Mouse (Mus musculus) intestine, embryonic 14.5 days (tissue): ENCODE data around the gene Adcy9. TPM values are rescaled to one million over a fixed set of nuclear protein-coding genes. Genes with fewer than 3 reads are reported as not detected.

Experiments used
- ATAC-seq: fragments of 200-750 bp; cut with Nextera tagmentation; replicated peaks from 2 replicates; pipeline ENCODE4 v1.8.0; 2017; ENCODE audit warnings: low read depth, moderate number of reproducible peaks, moderate TSS enrichment, moderate library complexity; ENCODE audit not compliant: low FRiP score, low TSS enrichment
- DNase-seq: peaks from one replicate; pipeline ENCODE4 v3.0.0-alpha.2; 2018; ENCODE audit warnings: low spot score
- H3K27ac ChIP-seq: fragments of 300-500 bp; sonication (generic); 2 replicates; pipeline ENCODE4 v1.5.1; 2014; ENCODE audit warnings: low read depth, mild to moderate bottlenecking, control low read depth
- H3K27me3 ChIP-seq: fragments of 300-500 bp; sonication (generic); replicated peaks from 2 replicates; pipeline ENCODE4 v1.6.1; 2014; ENCODE audit warnings: low read length, control low read depth; ENCODE audit not compliant: control insufficient read depth, insufficient read depth
- H3K36me3 ChIP-seq: fragments of 300-500 bp; sonication (generic); 2 replicates; pipeline ENCODE4 v1.6.1; 2014; ENCODE audit warnings: low read length, control low read depth; ENCODE audit not compliant: control insufficient read depth, insufficient read depth
- H3K4me1 ChIP-seq: fragments of 300-500 bp; sonication (generic); replicated peaks from 2 replicates; pipeline ENCODE4 v1.6.1; 2014; ENCODE audit warnings: low read length, control low read depth, mixed read lengths; ENCODE audit not compliant: control insufficient read depth, insufficient read depth
- H3K4me2 ChIP-seq: fragments of 300-500 bp; sonication (generic); 2 replicates; pipeline ENCODE4 v1.6.1; 2014; ENCODE audit warnings: low read length
- H3K4me3 ChIP-seq: fragments of 300-500 bp; sonication (generic); 2 replicates; pipeline ENCODE4 v1.5.1; 2014; ENCODE audit warnings: low read depth, low read length, control low read depth, mixed read lengths
- H3K9ac ChIP-seq: fragments of 300-500 bp; sonication (generic); 2 replicates; pipeline ENCODE4 v1.6.1; 2014; ENCODE audit warnings: mild to moderate bottlenecking, low read length
- H3K9me3 ChIP-seq: fragments of 300-500 bp; sonication (generic); 2 replicates; pipeline ENCODE4 v1.6.1; 2016; ENCODE audit warnings: low read length, control low read depth; ENCODE audit not compliant: control insufficient read depth
- WGBS: fragments of 180-500 bp; shearing (Covaris S2); extraction: QIAGEN DNeasy Blood & Tissue Kit; methylation state at CpG from one replicate; pipeline ENCODE4 v1.1.7; 2014; 5-methylcytosine and 5-hydroxymethylcytosine counted together
- polyA plus RNA-seq: library from polyadenylated mRNA; unstranded; fragments of >200 nt; fragmentation: Nextera tagmentation; extraction: Ambion mirVana; gene quantifications from 2 replicates; pipeline ENCODE4 v1.2.1, GENCODE M21; 2014

The Adcy9 gene
- polyA plus RNA-seq, 1 experiment from 2014 or later: 1.6 TPM

DNA sequence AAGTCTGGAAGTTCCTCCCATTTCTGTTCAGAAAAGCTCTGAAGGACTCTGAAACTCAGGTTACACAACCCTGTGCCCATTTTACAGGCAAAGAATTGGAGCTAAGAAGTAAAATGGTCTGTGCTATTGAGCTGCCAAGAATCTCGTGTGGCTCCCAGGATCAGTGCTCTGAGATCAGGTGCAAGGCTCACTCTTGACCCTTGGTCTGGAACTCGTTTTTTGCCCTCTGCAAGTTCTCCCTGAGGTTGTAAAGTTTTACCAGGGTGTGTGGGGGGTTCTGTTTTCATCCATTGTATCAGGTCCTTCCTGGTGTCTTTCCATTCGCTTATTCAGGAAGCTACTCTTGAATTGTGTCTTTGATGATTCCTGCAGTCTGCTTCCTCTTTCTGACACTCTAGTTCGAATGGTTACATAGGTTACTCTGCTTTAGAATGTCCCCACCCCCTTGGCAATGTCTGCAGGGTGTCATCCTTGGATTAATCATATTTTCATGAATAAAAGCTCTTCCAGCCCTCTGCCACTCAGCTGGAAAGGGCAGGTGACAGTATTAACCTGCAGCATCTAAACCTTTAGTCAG is 5.4 kb upstream of the Adcy9 start:
- ATAC-seq: no peak
- H3K9ac ChIP-seq: no peak overlapping the region
- no peaks in the 10 kb centered on the region; the same call in 1 of the 2 replicates for H3K27me3 ChIP-seq

DNA sequence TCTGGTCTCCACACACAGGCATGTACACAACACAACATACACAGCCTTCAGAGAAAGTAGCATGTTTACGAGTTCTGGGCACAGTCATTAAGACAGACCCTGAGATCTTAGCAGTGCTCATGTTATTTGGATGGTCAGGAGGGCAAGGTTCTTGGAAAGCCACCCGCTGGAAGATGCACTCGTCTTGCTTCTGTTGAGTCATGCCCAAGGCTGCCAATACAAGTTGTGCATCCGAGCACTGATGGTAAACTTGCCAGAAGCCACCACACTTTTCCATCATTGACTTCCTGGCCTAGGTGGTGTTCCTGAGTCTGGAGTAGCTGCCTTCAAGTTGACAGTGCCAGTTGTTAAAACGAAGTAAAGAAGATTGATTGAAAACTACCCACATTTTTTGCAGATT is 3.3 kb upstream of the Adcy9 start:
- ATAC-seq: no peak
- Histone ChIP-seq H3K27me3 (no peaks in the 10 kb centered on the region; the same call in 1 of the 2 replicates), H3K27ac (no peak overlapping the region), H3K9ac (no peak overlapping the region), H3K4me2 (no peak overlapping the region), H3K4me3 (no peak overlapping the region), H3K4me1 (peaks cover 3% of the 10 kb centered on the region; the same call in 1 of the 2 replicates), H3K36me3 (no peaks in the 10 kb centered on the region), H3K9me3 (no peaks in the 10 kb centered on the region)
- DNase-seq: no peak
- 76% methylated on average over 5 of the region's 5 CpGs for WGBS

More for the DNA sequence above, 5.4 kb upstream of the Adcy9 start:
- no peak overlapping the region for H3K4me3 ChIP-seq
- no peak overlapping the region for H3K4me2 ChIP-seq
- no peak for DNase-seq
- no peaks in the 10 kb centered on the region for H3K9me3 ChIP-seq
- H3K27ac ChIP-seq: no peak overlapping the region
- no peaks in the 10 kb centered on the region for H3K36me3 ChIP-seq
- H3K4me1 ChIP-seq: no peaks in the 10 kb centered on the region
- 44% methylated on average over 4 of the region's 4 CpGs for WGBS

DNA sequence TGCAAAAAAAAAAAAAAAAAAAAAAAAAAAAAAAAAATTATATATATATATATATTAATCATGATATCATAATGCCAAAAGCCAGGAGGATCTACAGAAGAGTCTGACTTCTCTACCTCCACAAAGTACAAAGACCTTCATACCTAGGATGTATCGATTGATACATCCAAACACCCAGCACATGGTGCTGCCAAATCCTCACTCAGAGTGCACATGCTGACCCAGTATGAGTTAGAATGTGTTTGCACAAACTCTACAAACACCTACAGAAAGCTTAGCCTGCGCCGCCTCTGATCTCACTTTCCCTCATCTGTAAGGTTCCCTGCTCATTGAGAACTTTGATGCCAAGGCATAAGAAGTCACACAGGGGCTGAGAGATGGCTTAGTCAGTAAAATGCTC is 2.7 kb upstream of the Adcy9 start:
- peaks cover 5% of the 10 kb centered on the region for H3K27me3 ChIP-seq
- H3K36me3 ChIP-seq: no peaks in the 10 kb centered on the region
- no peak overlapping the region for H3K27ac ChIP-seq
- no peak for ATAC-seq
- H3K4me2 ChIP-seq: no peak overlapping the region
- 80% methylated on average over 3 of the region's 3 CpGs for WGBS
- H3K9ac ChIP-seq: no peak overlapping the region
- peaks cover 5% of the 10 kb centered on the region; the same call in 1 of the 2 replicates for H3K4me1 ChIP-seq
- no peak for DNase-seq
- H3K9me3 ChIP-seq: no peaks in the 10 kb centered on the region
- H3K4me3 ChIP-seq: no peak overlapping the region

DNA sequence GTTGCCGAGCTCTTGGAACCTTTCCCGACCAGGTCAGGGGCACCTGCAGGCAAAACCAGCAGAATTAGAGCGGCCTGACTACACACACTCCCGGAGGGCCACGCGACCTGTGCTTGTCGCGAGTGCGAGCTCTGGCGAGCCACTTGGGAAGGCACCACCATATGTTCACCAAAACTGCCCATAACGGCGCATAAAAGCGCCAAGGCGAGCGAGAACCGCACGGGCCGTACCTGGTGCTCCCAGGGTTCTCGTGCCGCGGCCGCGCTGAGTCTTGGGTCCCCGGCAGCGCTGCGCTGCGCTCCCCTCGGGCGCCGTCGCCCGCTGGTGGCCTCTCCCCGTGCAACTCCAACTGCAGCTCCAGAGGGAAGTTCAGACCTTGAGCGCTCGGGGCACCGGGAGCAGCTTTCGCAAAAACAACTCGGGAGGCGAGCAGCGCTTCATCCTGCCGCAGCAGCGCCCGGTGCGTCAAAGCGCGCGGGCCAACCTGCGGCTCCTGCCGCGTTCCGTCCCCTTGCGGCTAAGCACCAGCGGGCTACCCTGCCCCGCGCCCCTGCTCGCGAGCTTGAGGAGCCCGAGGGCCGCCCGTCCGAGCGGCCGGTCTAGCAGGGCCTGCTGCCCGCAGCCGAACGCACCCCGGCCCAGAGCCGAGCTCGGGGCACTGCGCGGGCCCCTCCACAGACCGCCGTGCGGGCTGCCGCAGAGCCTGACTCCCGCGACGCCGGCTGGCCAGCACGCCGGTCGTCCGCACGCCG is 576 bp downstream of the Adcy9 start:
- H3K9ac ChIP-seq: peak overlapping the region; percentile 62
- ATAC-seq (peak; percentile 82), DNase-seq (peak; percentile 83)
- peak overlapping the region; percentile 74 for H3K27ac ChIP-seq
- peak overlapping the region; percentile 64 for H3K4me3 ChIP-seq
- peaks cover 5% of the 10 kb centered on the region; the same call in 1 of the 2 replicates for H3K4me1 ChIP-seq
- H3K4me2 ChIP-seq: peak overlapping the region; percentile 82
- H3K9me3 ChIP-seq: no peaks in the 10 kb centered on the region
- under 1% methylated on average over 73 of the region's 85 CpGs for WGBS
- peaks cover 5% of the 10 kb centered on the region for H3K27me3 ChIP-seq
- H3K36me3 ChIP-seq: no peaks in the 10 kb centered on the region

DNA sequence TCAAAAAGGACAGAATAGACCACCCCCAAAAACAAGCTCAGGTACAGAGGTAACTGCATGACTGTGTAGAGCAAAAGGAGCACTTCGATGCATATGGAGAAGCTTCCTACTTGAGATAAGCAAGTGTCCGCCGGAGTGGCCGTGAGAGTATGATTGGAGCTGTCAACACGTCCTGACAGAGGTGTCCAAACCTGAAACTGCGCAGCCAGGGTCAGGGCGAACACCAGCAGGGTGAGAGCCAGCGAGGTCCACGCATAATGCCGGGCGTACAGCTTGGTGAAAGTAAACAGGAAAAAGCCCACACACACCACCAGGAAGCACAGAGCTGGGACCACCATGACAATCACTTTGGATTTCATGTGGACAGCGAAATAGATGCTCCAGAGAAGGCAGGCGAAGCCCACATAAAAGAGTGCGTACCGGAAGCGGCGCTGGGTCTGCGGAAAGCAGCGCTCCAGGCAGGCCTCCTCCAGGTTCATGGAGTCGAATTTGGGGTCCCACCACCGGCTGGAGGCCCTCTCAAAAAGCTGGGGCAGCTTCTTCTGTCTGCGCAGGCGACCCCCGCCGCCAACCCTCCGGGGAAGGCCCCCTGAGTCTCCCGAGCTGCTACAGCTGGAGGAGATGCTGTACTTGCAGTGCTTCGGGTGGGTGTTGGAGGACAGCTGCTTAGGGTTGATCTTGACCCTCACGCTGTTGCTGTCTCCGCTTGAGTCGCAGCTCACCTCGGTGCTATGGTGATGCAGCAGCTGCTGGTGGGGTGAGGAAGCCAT is 1.3 kb downstream of the Adcy9 start:
- WGBS: 14% methylated on average over 32 of the region's 32 CpGs
- no peaks in the 10 kb centered on the region for H3K36me3 ChIP-seq
- H3K4me2 ChIP-seq: peak overlapping the region; percentile 82
- peak overlapping the region; percentile 64 for H3K4me3 ChIP-seq
- H3K9ac ChIP-seq: peak overlapping the region; percentile 62
- peaks cover 8% of the 10 kb centered on the region; the same call in 1 of the 2 replicates for H3K4me1 ChIP-seq
- no peak overlapping the region for H3K27ac ChIP-seq
- no peak for ATAC-seq
- H3K27me3 ChIP-seq: peaks cover 5% of the 10 kb centered on the region; the same call in 1 of the 2 replicates
- peak; percentile 82 for DNase-seq
- no peaks in the 10 kb centered on the region for H3K9me3 ChIP-seq

DNA sequence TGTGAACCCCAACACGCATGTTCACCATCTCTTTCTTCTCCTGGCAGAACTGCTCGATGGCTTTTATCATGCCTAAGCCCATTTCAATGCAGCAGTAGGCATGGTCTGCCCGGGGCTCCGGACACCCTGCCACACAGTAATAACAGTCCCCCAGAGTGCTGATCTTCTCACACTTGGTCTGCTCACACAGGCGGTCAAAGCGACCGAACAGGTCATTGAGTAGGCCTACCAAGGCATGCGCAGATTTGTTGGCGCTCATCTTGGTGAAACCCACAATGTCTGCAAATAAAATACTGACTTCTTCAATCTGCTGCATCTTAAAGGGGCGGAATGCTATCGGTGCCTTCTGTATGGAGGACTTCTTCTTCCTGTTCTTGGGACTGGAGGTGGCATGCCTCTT is 2.2 kb downstream of the Adcy9 start:
- no peak overlapping the region for H3K9ac ChIP-seq
- H3K27ac ChIP-seq: no peak overlapping the region
- ATAC-seq (no peak), DNase-seq (no peak)
- 94% methylated on average over 11 of the region's 11 CpGs for WGBS
- H3K9me3 ChIP-seq: no peaks in the 10 kb centered on the region
- peaks cover 10% of the 10 kb centered on the region; the same call in 1 of the 2 replicates for H3K4me1 ChIP-seq
- no peak overlapping the region for H3K4me3 ChIP-seq
- no peak overlapping the region for H3K4me2 ChIP-seq
- no peaks in the 10 kb centered on the region for H3K36me3 ChIP-seq
- peaks cover 5% of the 10 kb centered on the region; the same call in 1 of the 2 replicates for H3K27me3 ChIP-seq

DNA sequence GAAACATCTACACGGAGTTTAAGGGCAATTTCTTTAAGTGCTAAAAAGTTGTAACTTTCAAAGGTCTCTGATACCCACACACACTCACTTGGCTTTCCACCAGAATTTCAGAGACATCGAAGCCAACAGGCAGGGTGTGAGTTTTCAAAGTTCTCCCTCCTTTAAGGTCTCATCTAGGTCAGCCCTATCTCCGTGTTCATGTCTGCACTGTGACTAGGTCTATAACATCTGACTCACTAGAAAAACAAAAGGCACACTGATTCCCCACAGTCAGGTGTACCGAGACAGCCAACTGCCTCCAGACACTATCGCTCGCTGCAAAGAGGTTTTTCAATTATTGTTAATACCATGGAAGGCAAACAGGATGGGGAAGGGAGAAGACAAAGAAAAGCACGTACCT is 2.8 kb downstream of the Adcy9 start:
- Histone ChIP-seq H3K4me1 (peaks cover 10% of the 10 kb centered on the region; the same call in 1 of the 2 replicates), H3K36me3 (no peaks in the 10 kb centered on the region), H3K9me3 (no peaks in the 10 kb centered on the region), H3K27me3 (peaks cover 5% of the 10 kb centered on the region; the same call in 1 of the 2 replicates), H3K4me3 (no peak overlapping the region), H3K4me2 (no peak overlapping the region), H3K27ac (no peak overlapping the region), H3K9ac (no peak overlapping the region)
- ATAC-seq: no peak
- WGBS: 75% methylated on average over 7 of the region's 7 CpGs
- DNase-seq: no peak

DNA sequence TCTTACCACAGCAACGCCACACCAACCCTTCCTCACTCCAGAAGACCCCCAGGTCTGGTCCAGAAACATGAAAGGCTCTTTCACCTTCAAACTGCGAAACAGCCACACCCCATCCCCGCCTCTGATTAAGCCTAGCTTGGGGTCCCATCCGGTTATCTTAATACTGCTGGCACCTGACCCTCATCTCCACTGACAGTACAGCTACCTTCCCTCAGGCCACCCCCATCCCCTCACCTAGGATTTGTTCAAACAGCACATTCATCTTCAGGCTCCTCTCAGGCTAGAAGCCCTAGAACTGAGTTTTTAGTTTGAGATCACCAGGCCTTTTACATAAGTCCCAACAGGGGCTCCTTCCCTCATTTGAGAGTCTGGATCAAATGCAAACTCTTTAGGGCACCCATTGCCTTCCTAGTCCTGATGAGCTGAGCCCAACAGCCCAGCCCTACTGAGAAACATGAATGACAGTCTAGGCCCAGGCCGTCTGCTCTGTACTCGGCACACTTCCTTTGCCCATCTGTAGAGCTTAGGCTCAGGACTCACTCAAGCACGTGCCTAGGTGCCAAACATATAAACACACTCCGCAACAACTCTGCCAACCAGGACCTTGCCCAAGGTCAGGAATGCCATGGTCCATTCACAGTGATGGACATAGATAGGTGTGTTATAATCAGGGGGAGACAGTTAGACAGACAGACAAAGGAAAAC is 5.3 kb downstream of the Adcy9 start:
- Histone ChIP-seq H3K4me3 (no peak overlapping the region), H3K27ac (no peak overlapping the region), H3K9ac (no peak overlapping the region), H3K9me3 (no peaks in the 10 kb centered on the region), H3K27me3 (peaks cover 5% of the 10 kb centered on the region; the same call in 1 of the 2 replicates), H3K4me2 (no peak overlapping the region), H3K36me3 (no peaks in the 10 kb centered on the region), H3K4me1 (peaks cover 10% of the 10 kb centered on the region; the same call in 1 of the 2 replicates)
- no peak for ATAC-seq
- no peak for DNase-seq
- WGBS: 77% methylated on average over 8 of the region's 8 CpGs
